Mouse (Mus musculus): Measurements from ENCODE around the gene Csn2. TPM values are rescaled to one million over a fixed set of nuclear protein-coding genes. Genes with fewer than 3 reads are reported as not detected.

The Csn2 gene
- not detected for polyA plus RNA-seq (2017; shearing (Covaris generic))

DNA sequence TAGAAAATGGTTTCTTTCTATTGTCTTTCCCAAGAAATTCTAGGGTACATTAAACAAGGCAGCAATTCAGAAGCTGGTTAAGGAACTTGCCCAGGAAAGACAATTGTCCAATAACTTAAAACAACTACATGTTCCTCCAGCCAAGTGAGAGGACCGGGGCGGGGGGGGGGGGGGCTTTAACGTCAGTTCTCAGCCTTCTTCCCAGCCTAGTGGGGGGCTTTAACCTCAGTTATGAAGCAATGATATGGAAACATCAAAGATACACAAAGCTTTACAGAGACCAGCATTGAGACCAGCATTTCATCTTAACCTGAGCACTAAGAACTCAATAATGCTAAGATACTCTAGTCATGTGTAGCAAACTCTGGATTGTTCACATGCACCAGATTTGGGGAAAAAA is at the start of gene Csn2:
Gene Csn2, minus strand, starts transcription at position 101 of the 400 bp plus-strand sequence.

DNA sequence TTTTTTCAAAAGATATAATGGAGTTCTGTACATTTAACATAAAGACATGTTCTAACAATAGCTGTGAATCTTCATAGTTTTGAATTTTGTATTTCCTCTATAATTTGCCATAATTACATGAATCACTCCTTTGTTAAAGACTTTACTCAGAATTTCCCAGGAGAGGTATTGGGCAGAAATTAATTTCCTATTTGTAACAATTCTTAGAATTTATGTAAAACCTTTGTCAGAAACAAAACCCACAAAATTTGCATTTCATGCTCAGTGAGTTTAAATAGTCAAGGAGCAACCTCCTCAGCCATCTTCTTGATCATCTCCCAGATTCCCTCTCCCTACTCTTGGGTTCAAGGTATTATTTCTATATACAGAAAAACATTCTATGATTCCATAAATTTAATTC is 33.5 kb downstream of the Csn2 start, which contains the start of gene Csn1s1:
Gene Csn1s1, plus strand, starts transcription at position 301 of the 400 bp plus-strand sequence.

Other genes with a start within 250 kb of the Csn2 start
- gene Ugt2a2, start 217.4 kb downstream of the Csn2 start, polyA plus RNA-seq (2017; shearing (Covaris generic)) = not detected
- not detected for gene Gm43638, start 212.8 kb downstream of the Csn2 start, polyA plus RNA-seq (2017; shearing (Covaris generic))
- gene Ugt2a1, start 208.8 kb downstream of the Csn2 start, polyA plus RNA-seq (2017; shearing (Covaris generic)) = not detected
- under 1 TPM in 1 of 2 experiments, not detected in 1; 0.10 TPM for gene Sult1b1, start 161.4 kb downstream of the Csn2 start, polyA plus RNA-seq (2017; shearing (Covaris generic))
- under 1 TPM; 0.06 to 0.42 TPM for gene Sult1d1, start 130.6 kb downstream of the Csn2 start, polyA plus RNA-seq (2017; shearing (Covaris generic))
- gene Sult1e1, start 108.0 kb downstream of the Csn2 start, polyA plus RNA-seq (2017; shearing (Covaris generic)) = under 1 TPM in 1 of 2 experiments, not detected in 1; 0.31 TPM
- gene Csn1s1, start 33.4 kb downstream of the Csn2 start, polyA plus RNA-seq (2017; shearing (Covaris generic)) = 1 to 10 TPM in 1 of 2 experiments, not detected in 1; 1.8 TPM
- not detected for gene Csn1s2a, start 74.9 kb upstream of the Csn2 start, polyA plus RNA-seq (2017; shearing (Covaris generic))
- under 1 TPM; 0.75 to 0.91 TPM for gene Csn1s2b, start 108.5 kb upstream of the Csn2 start, polyA plus RNA-seq (2017; shearing (Covaris generic))
- under 1 TPM in 1 of 2 experiments, not detected in 1; 0.50 TPM for gene Prr27, start 126.1 kb upstream of the Csn2 start, polyA plus RNA-seq (2017; shearing (Covaris generic))
- not detected for gene Odam, start 185.4 kb upstream of the Csn2 start, polyA plus RNA-seq (2017; shearing (Covaris generic))
- under 1 TPM; 0.26 to 0.93 TPM for gene Csn3, start 225.9 kb upstream of the Csn2 start, polyA plus RNA-seq (2017; shearing (Covaris generic))

Data from inflammation-experienced regulatory T-cells (primary cell).